Mouse (Mus musculus): Measurements from ENCODE around the gene Prr15l.
A peak's percentile ranks its signal among the peaks of the same experiment; 100 is the strongest.

The Prr15l gene

DNA sequence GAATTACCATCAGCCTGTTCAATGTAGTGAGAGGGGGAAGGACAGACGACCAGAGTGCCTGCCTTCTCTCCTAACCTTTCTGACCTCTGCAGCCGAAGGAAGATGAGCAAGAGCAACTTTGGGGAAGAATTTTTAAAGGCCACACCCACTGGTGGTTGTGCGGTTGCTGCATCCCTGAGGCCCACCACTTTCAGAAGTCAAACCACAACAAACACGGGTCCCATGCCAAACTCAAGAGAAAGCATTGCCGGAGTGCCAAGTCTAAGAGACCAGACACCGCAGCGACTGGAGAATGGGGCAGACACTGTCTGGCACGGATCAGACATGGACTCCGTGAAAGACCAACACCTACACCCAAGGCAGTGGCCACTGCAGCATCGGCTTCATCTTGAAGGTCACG is 3.0 kb upstream of the Prr15l start:
- DNase-seq, result no peak

DNA sequence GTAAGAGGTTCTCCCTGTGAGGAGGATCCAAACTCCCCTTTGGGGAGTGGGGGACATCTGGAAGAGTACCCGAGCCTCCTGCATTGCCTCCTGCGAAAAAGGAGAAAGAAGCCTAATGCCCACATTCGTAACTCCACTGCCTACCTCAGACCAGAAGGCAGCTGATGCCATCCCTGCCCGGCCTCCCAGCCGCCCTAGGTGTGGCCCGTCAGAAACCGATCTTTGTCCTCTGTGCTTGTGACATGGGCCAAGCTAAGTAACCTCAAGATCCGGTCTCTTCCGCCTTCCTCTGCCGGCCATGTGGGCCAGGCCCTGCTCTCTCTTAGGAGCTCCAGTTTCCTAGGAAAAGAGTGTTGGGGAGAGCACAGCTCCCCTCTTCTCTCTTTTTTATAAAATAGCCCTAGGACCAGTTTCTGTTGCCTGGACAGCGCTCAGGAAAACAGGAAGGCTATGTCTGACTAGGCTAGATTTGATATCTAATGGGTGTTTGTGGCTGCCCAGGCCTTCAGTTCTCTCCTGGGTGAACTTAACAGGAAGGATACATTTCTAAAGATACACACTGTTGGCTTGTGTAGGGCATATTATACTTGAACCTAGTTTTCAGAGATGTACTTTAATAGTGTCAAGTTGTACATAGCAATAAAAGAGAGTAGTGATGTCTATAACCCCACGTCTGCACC is 2.3 kb upstream of the Prr15l start:
- peak; percentile 69 to 73 for DNase-seq

DNA sequence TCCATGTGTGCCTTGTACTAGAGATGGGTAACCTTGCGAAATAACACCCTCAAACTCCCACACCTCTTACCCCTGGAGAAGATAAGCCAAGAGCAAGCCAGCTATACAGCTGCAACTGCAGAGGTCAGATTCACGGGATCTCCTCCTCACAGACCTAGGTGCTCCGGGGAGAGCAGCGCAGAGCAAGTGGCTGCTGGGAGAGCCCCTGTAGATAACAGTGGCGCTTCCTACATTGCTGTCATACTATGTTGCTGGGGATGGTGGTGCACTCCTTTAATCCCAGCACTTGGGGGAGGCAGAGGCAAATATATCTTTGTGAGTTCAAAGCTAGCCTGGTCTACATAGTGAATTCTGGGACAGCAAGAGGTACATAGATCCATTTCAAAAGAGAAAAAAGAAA is 1.3 kb upstream of the Prr15l start:
- DNase-seq, result no peak

DNA sequence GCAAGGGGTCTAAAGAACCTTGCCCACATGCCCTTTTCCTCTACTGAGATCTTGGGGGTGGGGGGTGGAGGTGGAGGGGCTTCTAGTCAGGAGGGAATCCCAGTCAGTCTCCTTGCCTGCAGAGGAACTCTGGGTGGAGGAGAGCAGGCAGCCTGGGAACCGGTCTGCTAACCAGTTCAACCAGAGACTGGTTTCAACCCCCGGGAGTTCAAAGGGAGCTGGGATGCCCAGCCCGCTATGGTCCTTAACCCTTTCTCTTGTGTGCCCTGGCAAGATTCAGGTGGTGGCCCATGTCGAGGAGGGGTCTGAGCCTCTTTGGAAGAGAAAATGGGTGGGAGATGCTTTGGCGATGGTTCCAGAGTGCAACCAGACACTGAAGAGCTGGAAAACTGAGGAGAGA is 787 bp downstream of the Prr15l start:
- DNase-seq, result peak; percentile 65 to 74

DNA sequence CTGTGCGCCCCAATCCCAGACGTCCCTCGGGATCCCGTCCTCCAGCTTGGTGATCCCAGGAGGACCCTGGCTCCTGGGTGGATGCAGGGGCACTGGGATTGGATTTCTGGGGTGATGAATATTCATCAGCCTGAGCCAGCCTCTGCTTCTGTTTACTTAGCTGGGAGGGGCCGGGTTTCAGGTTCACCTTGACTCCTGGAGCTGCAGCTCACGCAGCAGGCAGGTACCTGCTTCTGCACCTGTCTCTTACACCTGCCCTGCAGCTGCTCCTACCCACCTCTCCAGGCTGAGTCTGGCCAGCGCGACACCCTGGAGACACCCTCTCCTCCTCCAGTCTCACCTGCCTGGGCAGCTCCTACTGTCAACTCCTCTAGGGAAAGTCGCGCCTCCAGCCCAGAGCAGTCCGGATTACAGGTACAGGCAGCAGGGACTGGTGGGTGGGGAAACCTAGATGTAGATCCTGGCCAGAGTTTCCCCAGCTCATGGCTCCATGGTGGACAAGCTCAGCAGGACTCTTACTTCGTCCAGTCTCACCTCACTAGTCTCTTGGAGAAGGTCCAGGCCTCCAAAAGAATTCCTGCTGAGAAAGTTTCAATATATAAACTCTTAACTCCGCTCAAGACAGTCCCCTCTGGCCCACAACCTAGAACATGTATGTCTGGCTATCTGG is 1.3 kb downstream of the Prr15l start:
- DNase-seq, result peak; percentile 83 to 91

DNA sequence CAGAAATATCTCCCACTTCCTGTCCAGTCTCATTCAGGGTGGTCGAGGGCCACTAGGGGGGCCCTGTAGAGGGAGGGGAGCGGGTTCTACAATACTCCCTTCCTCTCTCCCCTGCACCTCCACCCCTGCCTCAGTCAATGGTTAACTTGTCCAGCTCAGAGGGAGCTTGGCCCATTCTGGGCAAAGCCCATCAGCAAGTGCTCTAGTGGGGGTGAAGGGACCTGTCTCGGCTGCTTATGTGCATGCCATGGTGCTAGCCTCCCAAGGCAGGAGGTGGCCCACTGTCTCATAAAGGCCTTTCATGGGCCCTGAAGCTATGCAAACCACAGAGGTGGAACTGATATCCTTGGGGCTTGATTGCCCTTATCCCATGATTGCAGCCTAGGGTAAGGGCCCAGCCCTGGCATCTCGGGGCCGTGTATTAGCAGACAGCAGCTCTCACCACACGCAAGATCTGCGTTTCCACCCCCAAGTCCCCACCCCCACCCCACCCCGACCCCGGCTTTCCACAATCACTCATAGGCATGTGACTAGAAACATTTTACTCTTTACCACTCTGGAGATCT is 1.9 kb downstream of the Prr15l start:
- DNase-seq, result peak; percentile 80 to 86

DNA sequence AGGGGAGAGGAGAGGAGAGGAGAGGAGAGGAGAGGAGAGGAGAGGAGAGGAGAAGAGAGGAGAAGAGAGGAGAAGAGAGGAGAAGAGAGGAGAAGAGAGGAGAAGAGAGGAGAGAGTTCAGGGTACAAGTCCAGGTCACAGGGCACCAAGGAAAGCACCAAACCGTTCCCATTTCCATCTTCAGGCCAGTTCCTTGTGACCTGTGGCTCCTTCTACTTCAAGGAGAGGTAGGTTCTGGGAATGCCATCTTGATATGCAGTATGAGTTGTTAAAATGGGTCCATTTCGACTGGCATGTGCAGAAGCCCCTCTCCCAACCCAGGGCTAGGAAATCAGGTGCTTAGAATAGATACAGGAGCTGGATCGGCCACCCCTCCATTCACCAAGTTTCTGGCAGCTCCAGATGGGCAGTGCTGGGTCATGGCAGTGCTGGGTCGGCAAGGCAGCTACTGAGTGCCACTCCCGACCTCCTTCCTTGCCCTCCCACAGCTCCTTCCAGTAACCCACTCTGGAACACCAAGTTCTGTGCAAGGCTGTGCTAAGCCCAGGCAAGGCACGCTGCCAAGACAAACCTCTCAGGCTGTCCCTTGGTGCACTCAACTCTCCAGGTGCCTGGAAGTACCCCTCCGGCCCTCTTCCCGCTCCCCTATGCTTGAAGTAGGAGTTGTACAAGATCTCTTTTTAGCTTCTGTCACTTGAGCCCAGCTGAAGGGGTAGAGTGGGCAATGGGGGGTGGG is 3.6 kb downstream of the Prr15l start:
- DNase-seq, result peak; percentile 90 to 93

DNA sequence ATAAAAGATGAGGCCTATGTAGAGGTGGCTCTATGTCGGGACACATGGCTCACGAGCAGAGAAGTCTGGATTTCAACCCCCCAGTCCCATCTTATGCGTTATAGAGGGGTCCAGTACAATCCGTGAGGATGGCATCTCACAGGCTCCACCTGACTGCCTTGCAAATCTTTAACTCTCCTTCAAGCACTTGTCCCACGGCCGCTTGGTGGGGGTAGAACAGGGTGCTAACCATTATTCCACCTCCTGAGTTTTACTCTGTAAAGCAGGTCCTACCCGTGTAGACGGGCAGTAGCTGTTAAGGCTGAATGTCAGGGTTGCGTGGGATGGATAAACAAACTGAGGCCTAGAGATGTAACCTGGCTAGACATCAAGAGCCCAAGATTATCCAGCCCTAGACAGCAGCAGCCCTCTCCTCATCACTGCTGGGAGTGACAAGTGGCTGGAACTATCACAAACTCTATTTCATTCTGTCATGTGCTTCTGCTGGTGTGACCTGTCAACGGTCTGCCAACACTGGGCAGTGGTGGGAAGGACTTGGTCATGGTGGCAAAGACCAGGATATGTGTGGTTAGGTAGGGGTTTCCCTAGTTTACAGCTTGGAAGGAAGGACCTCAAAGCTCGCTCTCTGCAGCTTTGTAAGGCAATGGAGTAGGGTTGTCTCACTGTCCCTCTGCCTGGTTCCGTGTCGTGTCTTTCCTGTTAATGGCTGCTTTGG is 5.8 kb downstream of the Prr15l start:
- peak; percentile 62 to 69 for DNase-seq

DNA sequence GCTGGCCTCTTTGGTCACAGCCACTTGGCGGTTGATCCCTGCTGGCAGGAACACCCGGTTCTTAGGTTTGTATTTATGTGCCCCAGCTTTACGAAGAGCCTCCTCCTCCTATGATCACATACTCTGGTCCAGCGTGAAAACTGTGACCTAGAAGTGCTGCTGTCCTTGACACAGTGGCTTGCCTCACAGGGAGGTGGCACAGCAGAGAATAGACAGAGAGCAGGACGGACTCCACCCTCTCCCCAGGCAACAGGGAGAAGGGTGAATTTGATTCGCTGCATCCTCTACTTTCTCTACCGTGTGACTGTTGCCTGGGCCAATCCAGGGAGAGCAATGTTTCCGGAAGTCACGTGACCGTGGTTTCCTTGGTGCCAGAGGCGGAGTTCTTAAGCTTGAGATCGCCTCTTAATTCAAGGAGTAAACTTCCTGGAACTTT is 7.0 kb downstream of the Prr15l start:
- peak; percentile 90 to 96 for DNase-seq

DNA sequence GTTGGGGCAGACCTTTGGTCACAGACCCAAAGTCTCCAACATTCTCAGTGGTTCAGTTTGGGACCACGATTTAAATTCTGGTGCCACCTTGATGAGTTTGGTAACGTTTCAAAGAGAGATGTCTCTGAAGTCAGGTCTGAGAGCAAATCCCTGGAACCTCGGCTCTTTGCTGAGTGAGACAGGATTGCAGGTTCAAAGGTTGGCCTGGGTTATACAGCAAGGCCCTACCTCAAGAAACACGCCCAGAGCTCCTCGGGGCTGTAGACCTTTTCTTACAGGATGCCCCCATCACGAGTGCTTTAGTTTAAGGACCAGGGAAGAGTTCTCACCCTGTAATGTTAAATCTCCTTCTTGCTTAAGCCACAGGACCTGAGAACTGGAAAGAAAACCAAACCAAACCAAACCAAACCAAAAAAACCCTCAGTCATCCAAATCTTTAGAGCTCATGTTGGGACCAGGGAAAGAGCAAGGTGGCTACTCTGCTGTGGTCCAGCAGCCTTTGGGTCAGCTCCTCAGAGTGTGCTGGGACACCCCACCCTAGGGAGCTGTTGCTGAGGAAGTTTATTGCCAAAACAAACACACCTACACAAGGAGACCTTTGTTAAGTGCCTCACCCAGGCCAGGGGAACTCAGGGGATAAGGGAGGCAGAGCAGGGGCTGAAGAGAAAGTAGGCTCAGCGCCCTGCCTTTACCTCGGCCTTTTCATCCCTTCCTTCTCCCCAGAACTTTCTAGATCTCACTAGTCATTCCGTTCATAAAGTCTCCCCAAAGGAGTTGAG is 8.2 kb downstream of the Prr15l start:
- no peak for DNase-seq

DNA sequence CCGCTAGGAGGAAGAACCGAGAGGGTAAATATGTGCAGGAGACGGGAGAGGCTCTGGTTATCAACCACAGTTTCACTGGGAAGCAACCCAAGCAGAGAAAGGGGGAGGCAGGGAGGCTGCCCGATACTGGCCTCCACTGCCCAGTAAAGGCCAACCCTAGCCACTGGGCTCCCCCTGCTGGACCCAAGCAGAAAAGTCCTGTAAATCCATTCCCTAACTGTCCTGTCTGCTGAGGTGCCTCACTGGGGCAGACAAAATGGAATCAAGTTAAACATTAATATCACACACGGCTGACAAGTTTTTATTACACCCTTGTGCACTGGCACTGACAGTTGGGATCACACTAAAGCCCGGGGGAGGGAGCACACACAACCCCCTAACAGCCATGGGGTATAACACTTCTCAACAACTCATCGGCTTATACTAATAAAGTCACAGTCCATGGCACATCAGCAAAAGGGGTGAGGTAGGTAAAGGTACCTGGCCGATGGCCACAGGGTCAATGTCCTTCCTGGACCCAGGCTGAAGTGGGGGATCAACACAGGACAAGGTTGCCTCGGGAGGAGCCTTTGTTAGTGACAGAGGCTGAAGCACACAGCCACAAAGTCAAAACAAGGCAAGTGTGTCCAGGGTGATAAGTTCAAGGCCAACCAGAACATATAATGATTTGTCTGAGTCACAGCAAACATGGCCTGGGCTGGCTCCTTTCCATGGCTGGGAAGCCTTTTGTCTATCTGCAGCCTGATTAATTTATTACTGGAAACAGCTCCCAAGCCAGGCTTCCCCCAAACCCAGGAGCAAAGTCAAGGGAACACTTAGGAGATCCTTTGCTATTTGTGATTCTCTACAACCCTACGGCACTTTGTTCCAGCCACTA is 9.9 kb downstream of the Prr15l start:
- DNase-seq, result peak; percentile 90 to 91

DNA sequence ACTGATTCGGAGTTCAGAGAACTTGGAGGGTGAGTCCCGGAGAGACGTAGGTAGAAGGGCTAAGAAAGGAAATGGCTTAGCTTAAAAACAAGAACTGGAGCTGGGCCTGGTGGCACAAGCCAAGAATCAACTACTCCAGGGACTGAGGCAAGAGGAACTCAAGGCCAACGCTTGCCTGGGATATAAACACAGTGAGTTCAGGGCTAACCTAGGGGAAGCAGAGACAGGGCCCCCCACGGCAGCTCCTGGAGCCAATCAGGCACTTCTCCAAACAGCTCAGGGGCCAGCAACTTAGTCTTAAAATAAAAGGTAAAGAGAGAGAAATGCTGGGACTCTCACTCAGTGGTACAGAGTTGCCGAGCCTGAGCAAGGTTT is 10.5 kb downstream of the Prr15l start:
- DNase-seq, result no peak

DNA sequence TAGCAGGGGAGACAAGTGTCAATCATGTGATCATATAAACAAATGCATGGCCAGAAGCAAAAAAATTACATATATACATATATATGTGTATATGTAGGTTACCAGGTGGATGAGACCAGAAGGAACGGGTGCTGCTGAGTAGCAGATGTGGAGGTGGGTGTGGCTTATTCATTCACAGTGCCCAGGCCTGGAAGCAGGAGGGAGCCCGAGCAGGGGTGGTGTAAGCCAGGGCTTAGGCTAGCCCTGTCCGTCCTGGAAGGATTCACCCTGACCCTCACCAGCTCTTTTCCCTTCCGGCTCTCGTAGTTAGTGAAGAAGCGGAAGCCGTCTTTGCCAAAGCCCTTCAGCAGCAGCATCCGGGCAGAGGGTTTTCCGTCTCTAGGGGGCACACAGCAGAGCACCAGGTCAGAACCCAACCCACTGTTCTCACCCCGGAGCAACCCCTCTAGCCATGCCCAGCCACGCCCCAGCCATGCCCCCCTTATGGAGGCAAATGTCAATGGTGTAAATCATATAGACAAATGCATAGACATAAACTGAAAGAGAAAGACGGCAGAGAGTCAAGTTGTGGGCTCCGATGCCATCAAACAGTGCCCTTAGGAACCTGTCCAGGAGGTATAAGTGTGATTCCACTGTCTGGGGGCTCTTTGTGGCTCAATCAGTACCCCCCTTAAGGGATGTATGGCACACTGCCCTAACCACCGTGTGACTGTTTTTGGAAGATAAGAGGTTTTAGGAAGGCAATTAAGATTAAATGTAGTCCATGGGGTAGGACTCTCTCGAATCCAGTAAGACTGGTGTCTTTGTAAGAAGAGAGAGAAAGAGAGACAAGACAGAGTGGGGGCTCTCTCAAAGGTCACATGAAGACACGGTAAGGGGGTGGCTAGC is 12.9 kb downstream of the Prr15l start:
- no peak for DNase-seq

DNA sequence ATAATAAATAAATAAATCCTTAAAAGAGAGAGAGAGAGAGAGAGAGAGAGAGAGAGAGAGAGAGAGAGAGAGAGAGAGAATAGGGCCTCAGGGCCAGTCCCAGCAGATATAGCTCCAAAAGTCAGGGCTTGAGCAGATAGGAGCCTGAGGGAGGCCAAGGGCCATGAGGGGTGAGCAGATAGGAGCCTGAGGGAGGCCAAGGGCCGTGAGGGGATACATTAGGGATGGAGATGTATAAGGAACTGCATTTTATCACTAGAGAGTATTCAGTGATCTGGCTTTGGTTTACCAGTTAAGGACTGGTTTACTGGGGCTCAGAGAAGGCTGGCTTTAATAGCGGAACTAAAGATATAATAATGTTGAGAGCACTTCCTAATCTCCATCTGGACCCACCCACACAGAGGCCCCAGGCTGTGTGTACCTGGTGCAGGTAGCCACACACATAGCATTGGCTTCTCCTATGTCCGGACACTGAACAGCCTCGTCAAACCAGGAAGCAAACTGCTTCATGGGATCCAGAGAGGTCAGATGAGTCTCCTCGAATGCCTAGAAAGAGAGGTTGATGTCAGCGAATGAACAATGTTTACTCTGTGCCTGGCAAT is 14.2 kb downstream of the Prr15l start:
- no peak for DNase-seq

DNA sequence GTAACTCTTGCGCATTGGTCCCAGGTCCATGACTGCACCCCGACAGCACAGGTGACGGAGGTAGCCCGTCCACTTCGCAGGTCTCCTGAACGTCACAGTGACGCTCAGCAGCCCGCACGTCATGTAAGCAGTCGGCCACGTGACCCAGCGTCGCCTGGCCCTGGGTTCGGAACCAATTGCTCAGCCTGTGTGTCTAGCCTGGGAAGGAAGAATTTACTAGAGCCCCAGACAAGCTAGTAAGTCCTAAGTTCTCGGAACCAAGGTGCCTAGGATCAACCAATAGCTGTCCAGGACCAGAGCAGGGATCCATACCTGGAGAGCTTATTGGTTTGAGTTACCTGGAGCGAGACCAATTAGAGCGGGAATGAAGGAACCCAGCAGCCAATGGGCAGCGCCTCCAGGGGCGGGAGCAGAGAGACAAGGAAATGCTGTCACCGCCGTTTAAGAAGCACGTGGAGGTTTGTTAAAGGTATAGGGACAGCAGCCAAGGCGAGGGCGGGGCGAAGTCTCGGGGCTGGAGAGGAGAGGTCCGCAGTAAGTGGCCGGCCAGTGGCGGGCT is 15.9 kb downstream of the Prr15l start, which contains the start of gene Pnpo:
TSS of gene Pnpo (minus strand) at position 241 of the 559 bp plus-strand sequence.
- DNase-seq, result peak; percentile 94 to 98

DNA sequence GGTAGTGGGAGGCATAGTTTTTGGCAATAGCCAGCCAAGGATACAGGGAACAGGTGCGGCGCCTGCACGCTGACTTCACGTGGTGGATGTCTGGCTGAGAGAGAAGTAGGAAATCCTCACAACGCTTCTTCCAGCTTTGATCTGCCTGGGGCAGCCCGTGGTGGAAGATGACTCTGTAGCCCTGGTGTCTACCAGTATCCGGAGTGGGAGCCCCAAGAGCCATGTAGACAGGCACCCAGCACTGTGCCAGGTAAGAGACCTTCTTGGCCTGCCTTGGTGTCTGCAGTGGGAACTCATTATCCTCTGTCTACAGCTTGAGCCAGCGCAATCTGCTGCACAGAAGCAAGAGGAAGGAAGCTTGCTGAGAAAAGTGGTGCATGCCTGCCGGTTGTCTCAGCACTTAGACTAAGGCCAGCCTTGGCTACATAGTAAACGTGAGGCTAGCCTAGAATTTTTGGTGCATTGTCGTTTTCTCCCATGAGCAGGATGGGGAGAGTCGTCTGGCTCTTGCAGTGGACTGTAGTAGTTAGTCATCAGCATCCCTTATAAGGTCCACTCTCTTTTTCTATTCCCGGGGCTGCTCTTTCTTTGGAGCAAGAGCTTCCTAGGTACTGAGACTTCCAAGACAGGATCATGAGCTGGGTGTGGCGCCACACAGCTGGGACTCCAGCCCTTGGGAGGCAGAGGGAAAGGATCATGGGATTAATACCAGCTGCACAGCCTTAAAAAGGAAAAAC is 17.1 kb downstream of the Prr15l start:
- no peak for DNase-seq

DNA sequence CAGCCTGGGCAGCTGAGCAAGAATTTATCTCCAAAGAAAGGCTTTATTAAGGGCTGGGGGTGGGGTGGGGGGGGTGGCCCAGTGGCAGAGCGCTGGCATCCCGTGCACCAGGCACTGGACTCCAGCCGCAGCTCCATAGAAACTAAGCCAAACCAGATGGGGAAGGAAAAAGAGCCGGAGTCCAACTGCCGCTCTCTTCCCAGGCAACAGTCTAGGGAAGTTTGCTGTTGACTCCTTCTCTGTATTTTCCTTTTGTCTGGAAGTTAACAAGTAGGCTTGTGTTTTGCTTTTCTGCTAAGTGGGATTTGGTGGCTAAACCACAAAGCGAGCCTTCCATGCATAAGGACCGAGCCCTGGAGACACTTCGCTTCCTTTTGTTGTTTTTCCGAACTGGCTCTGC is 18.6 kb downstream of the Prr15l start:
- no peak for DNase-seq

DNA sequence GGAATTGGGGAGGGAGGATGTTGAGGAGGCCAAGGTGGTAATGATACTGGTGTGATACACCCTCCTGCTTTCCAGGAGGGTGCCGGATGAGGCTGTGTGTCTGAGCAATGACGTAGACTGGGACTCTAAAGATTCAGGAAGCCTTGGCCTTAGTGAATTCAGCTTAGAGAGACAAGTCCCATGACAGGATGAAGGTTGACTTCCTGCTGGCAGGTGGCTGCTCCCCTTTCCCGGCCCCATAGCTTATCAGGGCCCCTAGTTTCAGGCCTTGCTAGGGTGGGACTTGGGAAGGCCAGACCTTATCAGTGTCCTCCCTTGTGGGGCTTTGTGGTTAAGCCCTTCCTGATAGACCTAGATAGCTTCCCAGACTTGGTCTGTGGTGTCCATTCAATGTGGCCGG is 19.9 kb downstream of the Prr15l start:
- no peak for DNase-seq
